Mouse (Mus musculus) spleen, adult 2 months (tissue): ENCODE measurements around the gene Fam3c.

Experiments
- CTCF ChIP-seq: fragments of 200-500 bp; IDR thresholded peaks from 2 replicates; pipeline ENCODE4 v1.5.1; 2011; ENCODE audit warnings: mild to moderate bottlenecking, inconsistent platforms; ENCODE audit not compliant: insufficient read depth, insufficient read length, insufficient replicate concordance; ENCODE audit errors: extremely low read depth
- POLR2A ChIP-seq: fragments of 200-500 bp; IDR thresholded peaks from 2 replicates; pipeline ENCODE4 v1.6.1; 2011; ENCODE audit warnings: low read depth, low read length, inconsistent platforms

DNA sequence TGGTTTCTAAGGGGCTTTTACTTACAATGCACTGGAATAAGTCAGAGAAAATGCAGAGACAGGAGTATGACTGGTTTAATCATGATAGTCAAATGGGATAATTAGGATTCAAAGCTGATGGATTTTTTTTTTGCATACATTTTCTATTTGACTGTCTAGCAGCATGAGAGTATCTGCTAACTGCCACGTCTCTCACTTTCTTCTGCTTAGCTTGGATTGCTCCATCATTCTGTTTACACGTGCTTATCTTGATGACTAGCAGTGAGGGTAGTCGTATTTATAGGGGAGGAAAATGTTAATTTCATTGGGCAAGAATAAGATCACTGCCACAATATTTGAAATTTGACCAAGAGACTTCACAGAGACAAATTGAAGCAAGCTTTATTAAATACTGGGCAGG, 39.2 kb upstream of the Fam3c start:
- TF ChIP-seq CTCF: no peak
- no peak for TF ChIP-seq POLR2A
